In genomic region chr15:76973855-76974651, GRCm38 (mm10) we compare ENCODE assay signal across 8 mouse cellular contexts. TPM values are rescaled to one million over a fixed set of nuclear protein-coding genes. Genes with fewer than 3 reads are reported as not detected.
DNase-seq lines count a peak whose midpoint lies in the region; ATAC-seq lines count a peak whose summit lies in the region.

No protein-coding gene starts in this region.

- H3K4me3 ChIP-seq in intestine, embryonic 15.5 days (replicated peaks) = peak overlapping the region; percentile 58

- 5% methylated on average over 27 of the region's 31 CpGs for WGBS in intestine, embryonic 15.5 days

- intact Hi-C loops in gastrocnemius, postnatal 36 days (cut with DNase I) = loop anchor here (5.0 to 10.0 kb wide), 2 partner anchors 33 to 361 kb away; no protein-coding TSS in a partner anchor
- intact Hi-C loops in left cerebral cortex, postnatal 25 days (cut with DNase I) = loop anchor here (5.0 kb wide), 1 partner anchor 393 kb away; no protein-coding TSS in a partner anchor

- peak overlapping the region; percentile 85 for H3K27ac ChIP-seq in intestine, embryonic 15.5 days

- peak overlapping the region; percentile 72 for H3K9ac ChIP-seq in intestine, embryonic 15.5 days

- no peaks in the 10 kb centered on the region; the same call in 1 of the 2 replicates for H3K4me1 ChIP-seq in intestine, embryonic 15.5 days (replicated peaks)

- H3K27me3 ChIP-seq in intestine, embryonic 15.5 days (replicated peaks) = no peaks in the 10 kb centered on the region

- no peaks in the 10 kb centered on the region for H3K36me3 ChIP-seq in intestine, embryonic 15.5 days

- DNase-seq in adrenal gland, postnatal 10 days = peak; percentile 90
- DNase-seq in embryo, embryonic 10.5 days (ENCODE audit: low spot score) = peak; percentile 93
- peak; percentile 73 to 80 for DNase-seq in gastrocnemius, postnatal 36 days
- peak; percentile 83 to 88 for DNase-seq in left cerebral cortex, postnatal 25 days (ENCODE audit: low spot score in 2 of 2)
- DNase-seq in mesoderm, embryonic 11.5 days (ENCODE audit: low read depth, low spot score) = peak; percentile 91
- DNase-seq in right cerebral cortex, postnatal 4 days = peak; percentile 93

- H3K9me3 ChIP-seq in intestine, embryonic 15.5 days = no peaks in the 10 kb centered on the region

- peak; percentile 94 for ATAC-seq in intestine, embryonic 15.5 days
- no peak for ATAC-seq in inflammation-experienced regulatory T-cells, adult 6 months

- peak overlapping the region; percentile 78 for H3K4me2 ChIP-seq in intestine, embryonic 15.5 days (replicated peaks)

RNA-seq across cellular contexts. Expression of gene 1110038F14Rik, which starts 25.7 kb away (rescaled TPM):
- total RNA-seq in adrenal gland, postnatal 10 days (2021) = 10 to 100 TPM; 38.5 to 44.6 TPM
- 10 to 100 TPM; 15.3 to 15.7 TPM for total RNA-seq in gastrocnemius, postnatal 36 days (2021)
- 58.5 and 59.9 TPM in 2 replicates for polyA plus RNA-seq in intestine, embryonic 15.5 days (2015; fragmentation: Nextera tagmentation; extraction: Ambion mirVana)
- 10 to 100 TPM; 22.4 to 27.7 TPM for total RNA-seq in left cerebral cortex, postnatal 25 days (2021)
- polyA plus RNA-seq in inflammation-experienced regulatory T-cells, adult 6 months (2017; shearing (Covaris generic)) = 10 to 100 TPM; 65.5 to 71.1 (median 69.4) TPM

RNA-seq across cellular contexts. Expression of gene Zfp647, which starts 48.8 kb away (rescaled TPM):
- total RNA-seq in adrenal gland, postnatal 10 days (2021) = 1 to 10 TPM; 4.4 to 6.9 TPM
- 1 to 10 TPM; 1.9 TPM for total RNA-seq in gastrocnemius, postnatal 36 days (2021)
- 7.8 and 8.8 TPM in 2 replicates for polyA plus RNA-seq in intestine, embryonic 15.5 days (2015; fragmentation: Nextera tagmentation; extraction: Ambion mirVana)
- total RNA-seq in left cerebral cortex, postnatal 25 days (2021) = 1 to 10 TPM; 4.6 to 5.1 TPM
- polyA plus RNA-seq in inflammation-experienced regulatory T-cells, adult 6 months (2017; shearing (Covaris generic)) = 1 to 10 TPM in 1 of 3 experiments, under 1 TPM in 2; 0.42 to 1.9 (median 0.92) TPM
